20 mouse cellular contexts compared by ENCODE assay signal in genomic region chr9:45915659-45916058, GRCm38 (mm10). TPM values are rescaled to one million over a fixed set of nuclear protein-coding genes. Genes with fewer than 3 reads are reported as not detected.
DNase-seq lines count a peak whose midpoint lies in the region.
"Had no signal": no experiment of that assay in that cellular context is flagged by ENCODE, and none has a peak within 500 bp of the region (broad histone marks: within the 10 kb centered on the region; RNA-seq: fewer than 3 reads in every experiment).

No protein-coding gene starts in this region.

- DNase-seq in frontal cortex, adult 2 months (ENCODE audit: extremely low spot score in 1 of 2, low spot score in 1 of 2) = peak; percentile 43 to 54
- no peak for DNase-seq in frontal cortex, postnatal 14 days (ENCODE audit: low spot score in 2 of 2)
- DNase-seq in urinary bladder, adult 2 months (ENCODE audit: low spot score) = peak; percentile 1
- no peak for DNase-seq in urinary bladder, postnatal 25 days (ENCODE audit: low spot score)
- DNase-seq in NIH3T3 (ENCODE audit: low read depth) = peak; percentile 6
- peak; percentile 52 for DNase-seq in telencephalon, adult 2 months (ENCODE audit: low read depth, low spot score)
- DNase-seq in testis, postnatal 14 days (ENCODE audit: low spot score) = no peak
- DNase-seq in thymus, postnatal 36 days = no peak
- DNase-seq: adrenal gland, adult 2 months; adrenal gland, postnatal 10 days; adrenal gland, postnatal 36 days; B cell, adult 2 months; cerebellum, adult 11 months; cerebellum, adult 18-20 months; cerebellum, adult 8-10 months; cerebellum, adult 9-11 months; cerebellum, postnatal 14 days; cerebellum, postnatal 36 days; embryo, embryonic 11 days had no signal

RNA-seq across cellular contexts. Expression of gene Rnf214, which starts 8.9 kb away (rescaled TPM):
- polyA plus RNA-seq in frontal cortex, adult 2 months (2012; rRNA removed) = 43.9 and 47.3 TPM in 2 replicates
- 15.2 and 18.5 TPM in 2 replicates for polyA plus RNA-seq in urinary bladder, adult 2 months (2012; rRNA removed)

RNA-seq across cellular contexts. Expression of gene Pcsk7, which starts 9.4 kb away (rescaled TPM):
- polyA plus RNA-seq in frontal cortex, adult 2 months (2012; rRNA removed) = 26.8 and 31.3 TPM in 2 replicates
- polyA plus RNA-seq in urinary bladder, adult 2 months (2012; rRNA removed) = 22.0 and 22.4 TPM in 2 replicates

RNA-seq across cellular contexts. Expression of gene Tagln, which starts 20.2 kb away (rescaled TPM):
- 15.4 and 21.4 TPM in 2 replicates for polyA plus RNA-seq in frontal cortex, adult 2 months (2012; rRNA removed)
- polyA plus RNA-seq in urinary bladder, adult 2 months (2012; rRNA removed) = 8,790 and 9,672 TPM in 2 replicates
- polyA plus RNA-seq: erythroblast, embryonic 14.5 days had no signal

RNA-seq across cellular contexts. Expression of gene Sidt2, which starts 39.4 kb away (rescaled TPM):
- 103 and 112 TPM in 2 replicates for polyA plus RNA-seq in frontal cortex, adult 2 months (2012; rRNA removed)
- 102 and 121 TPM in 2 replicates for polyA plus RNA-seq in urinary bladder, adult 2 months (2012; rRNA removed)

Comparison
In these comparisons a context has a peak if more than half of its experiments do, and no peak if none do; other contexts are left out.
1. DNase-seq: peak in frontal cortex, adult 2 months (2 of 2), urinary bladder, adult 2 months (single experiment), NIH3T3 (single experiment) and telencephalon, adult 2 months (single experiment); none in frontal cortex, postnatal 14 days (0 of 2), urinary bladder, postnatal 25 days (single experiment), testis, postnatal 14 days (single experiment) and thymus, postnatal 36 days (0 of 2).
2. RNA of gene Tagln, which starts 20.2 kb away (polyA plus RNA-seq): 8,790 to 9,672 TPM in urinary bladder, adult 2 months; 15.4 to 21.4 TPM in frontal cortex, adult 2 months; every median in the first group is over 100 times any median in the second.